Mouse (Mus musculus) testis, adult 2 months (tissue): ENCODE results near the gene Strip1. TPM values are rescaled to one million over a fixed set of nuclear protein-coding genes. Genes with fewer than 3 reads are reported as not detected.

ENCODE experiments used
- H3K27ac ChIP-seq: fragments of 200-500 bp; 2 replicates; pipeline ENCODE4 v1.5.1; 2012; ENCODE audit warnings: low read depth, low read length; ENCODE audit not compliant: control insufficient read depth, insufficient read depth
- H3K27me3 ChIP-seq: fragments of 200-500 bp; 2 replicates; pipeline ENCODE4 v1.6.1; 2012; ENCODE audit warnings: mild to moderate bottlenecking, low read length, moderate library complexity; ENCODE audit not compliant: control insufficient read depth, insufficient read depth
- H3K36me3 ChIP-seq: fragments of 200-500 bp; 2 replicates; pipeline ENCODE4 v1.6.1; 2012; ENCODE audit warnings: mild to moderate bottlenecking, low read length; ENCODE audit not compliant: control insufficient read depth, insufficient read depth
- H3K4me1 ChIP-seq: fragments of 200-500 bp; 2 replicates; pipeline ENCODE4 v1.6.1; 2012; ENCODE audit warnings: low read length; ENCODE audit not compliant: control insufficient read depth, insufficient read depth
- H3K4me3 ChIP-seq: fragments of 200-500 bp; 2 replicates; pipeline ENCODE4 v1.5.1; 2012; ENCODE audit warnings: low read depth, mild to moderate bottlenecking, low read length, moderate library complexity, mixed read lengths; ENCODE audit not compliant: control insufficient read depth
- CTCF ChIP-seq: fragments of 200-500 bp; IDR thresholded peaks from 2 replicates; pipeline ENCODE4 v1.5.1; 2012; ENCODE audit warnings: low read depth, mild to moderate bottlenecking, inconsistent platforms, low read length, moderate library complexity; ENCODE audit not compliant: control insufficient read depth, insufficient read depth, insufficient replicate concordance
- POLR2A ChIP-seq: fragments of 200-500 bp; IDR thresholded peaks from 2 replicates; pipeline ENCODE4 v1.6.1; 2012; ENCODE audit warnings: low read depth, mild to moderate bottlenecking, inconsistent platforms, low read length, moderate library complexity; ENCODE audit not compliant: control insufficient read depth
- polyA plus RNA-seq: library from polyadenylated mRNA; depleted of rRNA; stranded (reverse); fragments of >200 nt; gene quantifications from 2 replicates; pipeline ENCODE4 v1.2.3, GENCODE M21; 2012

Gene Strip1
- polyA plus RNA-seq, 1 experiment, result 19.2 TPM

DNA sequence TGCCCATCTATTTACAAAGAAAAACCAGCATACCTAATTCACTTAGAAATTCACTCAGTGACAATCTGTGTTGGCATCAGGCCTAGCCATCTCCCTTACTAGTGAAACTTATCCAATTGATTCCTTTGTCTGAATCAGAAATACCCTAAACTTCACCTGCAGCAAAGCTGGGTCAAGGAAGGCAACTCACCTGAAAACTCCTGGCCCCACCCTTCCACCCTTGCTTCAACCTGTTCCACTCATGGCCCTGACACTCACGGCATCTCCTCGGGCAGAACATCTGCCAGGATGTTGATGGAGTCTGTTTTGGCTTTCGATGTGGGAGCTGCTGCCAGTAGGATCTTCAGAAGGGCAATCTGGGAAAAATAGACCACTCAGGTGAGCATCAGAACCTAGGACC lies 13.7 kb downstream of the Strip1 start:
- Histone ChIP-seq H3K36me3 (peaks cover 9% of the 10 kb centered on the region), H3K4me1 (no peaks in the 10 kb centered on the region; the same call in 1 of the 2 replicates), H3K27ac (no peak overlapping the region), H3K27me3 (no peaks in the 10 kb centered on the region), H3K4me3 (peak overlapping the region; percentile 54; the same call in 1 of the 2 replicates)
- TF ChIP-seq POLR2A (no peak), CTCF (no peak)

DNA sequence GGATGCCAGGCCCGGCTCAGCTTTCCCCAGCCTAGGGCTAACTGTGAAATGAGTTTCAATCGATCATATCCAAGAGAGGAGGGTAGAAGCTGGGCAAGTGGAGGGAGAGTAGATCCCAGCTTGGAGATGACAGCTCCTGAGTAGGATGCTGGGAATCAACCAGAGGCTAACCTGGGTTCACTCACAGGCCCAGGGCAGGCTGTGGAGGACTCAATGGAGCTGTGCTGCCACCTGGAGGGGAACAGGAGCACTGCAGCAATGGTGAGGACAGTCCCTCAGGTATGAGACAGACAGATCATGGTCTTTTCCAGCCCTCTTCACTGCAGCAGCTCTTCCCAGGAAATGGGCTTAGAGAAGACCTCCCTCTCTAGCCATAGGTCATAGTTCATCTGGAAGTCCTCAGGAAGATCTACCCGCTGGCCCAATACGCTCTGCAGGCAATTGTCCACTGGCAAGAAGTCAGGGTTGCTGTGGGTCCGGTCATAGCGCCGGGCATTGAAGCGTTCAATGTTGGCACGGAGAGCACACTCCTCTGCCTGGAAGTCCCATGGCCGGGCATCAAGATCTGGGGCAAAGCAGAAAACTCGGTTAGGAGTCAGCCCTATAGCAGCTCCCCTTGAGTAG lies 18.5 kb downstream of the Strip1 start:
- TF ChIP-seq POLR2A (no peak), CTCF (peak; percentile 89; the same call in 1 of the 2 replicates)
- Histone ChIP-seq H3K27ac (no peak overlapping the region), H3K4me1 (no peaks in the 10 kb centered on the region; the same call in 1 of the 2 replicates), H3K36me3 (peaks cover 8% of the 10 kb centered on the region), H3K4me3 (no peak overlapping the region), H3K27me3 (no peaks in the 10 kb centered on the region)

DNA sequence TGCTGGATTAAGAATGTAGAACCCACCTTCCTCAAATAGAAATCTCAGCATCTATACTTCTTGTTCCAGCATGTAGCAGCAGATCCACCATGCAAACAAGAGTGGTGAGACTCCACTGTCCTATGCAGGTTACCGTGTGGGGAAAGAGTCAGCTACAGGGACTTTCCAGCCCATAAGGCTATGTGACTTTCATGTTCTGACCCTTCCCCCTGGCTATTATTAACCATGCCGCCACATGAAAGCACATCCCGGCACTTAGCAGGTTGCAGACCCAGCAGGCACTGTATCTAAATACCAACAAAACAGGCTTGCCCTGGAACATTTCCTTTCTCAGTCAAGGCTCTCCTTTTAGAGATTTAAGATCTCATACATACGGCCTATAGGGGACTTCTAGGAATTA lies 20.1 kb downstream of the Strip1 start:
- peaks cover 5% of the 10 kb centered on the region for H3K36me3 ChIP-seq
- no peaks in the 10 kb centered on the region for H3K27me3 ChIP-seq
- no peaks in the 10 kb centered on the region for H3K4me1 ChIP-seq
- H3K4me3 ChIP-seq, result no peak overlapping the region
- no peak overlapping the region for H3K27ac ChIP-seq
- TF ChIP-seq CTCF (no peak), POLR2A (no peak)

GRCm38 (mm10) chr3:107609376-107609775 lies 22.1 kb downstream of the Strip1 start:
- Histone ChIP-seq H3K4me3 (no peak overlapping the region), H3K27ac (no peak overlapping the region), H3K27me3 (no peaks in the 10 kb centered on the region), H3K4me1 (no peaks in the 10 kb centered on the region), H3K36me3 (no peaks in the 10 kb centered on the region)
- TF ChIP-seq CTCF (no peak), POLR2A (no peak)

DNA sequence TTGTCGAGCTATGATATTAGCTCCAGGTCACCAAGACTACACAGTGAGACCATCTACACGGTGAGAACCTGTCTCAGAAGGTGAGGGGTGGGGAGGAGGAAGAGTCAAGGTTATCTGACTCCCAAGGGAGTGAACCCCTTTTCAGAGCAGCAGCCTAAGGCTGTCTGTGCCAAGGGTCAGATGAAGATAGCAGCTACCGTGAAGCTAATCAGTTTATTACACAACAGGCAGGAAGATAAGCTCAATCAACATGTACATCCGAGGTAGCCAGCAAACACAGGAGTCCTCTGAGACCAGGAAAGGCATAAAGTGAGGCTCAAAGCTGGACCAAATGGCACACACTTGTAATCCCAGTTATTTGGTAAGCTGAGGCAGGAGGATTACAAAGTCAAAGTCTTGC lies 22.7 kb downstream of the Strip1 start:
- Histone ChIP-seq H3K27me3 (no peaks in the 10 kb centered on the region), H3K4me1 (no peaks in the 10 kb centered on the region), H3K36me3 (no peaks in the 10 kb centered on the region), H3K4me3 (no peak overlapping the region), H3K27ac (no peak overlapping the region)
- TF ChIP-seq POLR2A (no peak), CTCF (no peak)

DNA sequence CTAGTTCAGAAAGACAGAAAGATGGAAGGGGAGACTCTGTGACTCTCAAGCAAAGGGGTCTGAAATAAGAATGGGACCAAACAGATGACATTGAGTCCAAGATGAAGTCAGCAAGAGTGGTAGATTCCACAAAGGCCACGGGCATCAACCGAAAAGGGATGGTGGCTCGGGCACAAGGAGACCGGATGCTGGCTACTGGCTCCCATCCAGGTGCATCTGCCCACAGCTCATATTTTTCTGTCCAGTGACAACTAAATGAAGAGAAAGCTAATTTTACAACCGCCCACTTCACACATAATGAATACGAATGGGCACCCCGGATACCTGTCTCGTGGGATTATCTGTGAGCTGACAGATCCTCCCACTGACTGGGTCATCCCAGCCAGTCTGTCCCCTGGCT lies 24.3 kb downstream of the Strip1 start:
- Histone ChIP-seq H3K27me3 (no peaks in the 10 kb centered on the region), H3K4me1 (no peaks in the 10 kb centered on the region), H3K36me3 (no peaks in the 10 kb centered on the region), H3K27ac (no peak overlapping the region), H3K4me3 (no peak overlapping the region)
- no peak for TF ChIP-seq CTCF
- TF ChIP-seq POLR2A, result no peak

GRCm38 (mm10) chr3:107605304-107605703 lies 26.2 kb downstream of the Strip1 start:
- peak; percentile 92 for TF ChIP-seq CTCF
- TF ChIP-seq POLR2A, result no peak
- H3K4me3 ChIP-seq, result no peak overlapping the region
- H3K36me3 ChIP-seq, result no peaks in the 10 kb centered on the region

DNA sequence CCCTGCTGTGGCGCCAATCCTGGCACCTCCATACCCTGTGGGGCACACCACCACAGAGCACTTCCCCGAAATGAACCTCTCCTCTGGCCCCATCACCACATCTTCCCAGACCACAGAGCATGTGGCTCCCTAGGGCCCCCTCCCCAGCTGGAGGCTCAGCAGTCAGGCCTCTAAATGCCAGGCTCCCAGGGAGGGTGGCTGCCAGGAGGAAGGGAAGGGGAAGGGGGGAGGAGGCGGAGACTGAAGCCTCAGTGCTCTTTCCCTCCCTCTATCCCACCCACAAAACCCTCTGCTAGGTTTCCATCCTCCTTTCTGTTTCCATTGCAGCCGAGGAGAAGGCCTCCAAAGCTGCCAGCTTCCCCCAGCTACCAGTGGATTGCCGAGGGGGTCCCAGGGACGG lies 31.4 kb downstream of the Strip1 start:
- H3K4me3 ChIP-seq, result no peak overlapping the region
- H3K4me1 ChIP-seq, result peaks cover 15% of the 10 kb centered on the region
- H3K36me3 ChIP-seq, result no peaks in the 10 kb centered on the region
- no peak for TF ChIP-seq CTCF
- no peak for TF ChIP-seq POLR2A
- peaks cover 2% of the 10 kb centered on the region for H3K27me3 ChIP-seq
- no peak overlapping the region for H3K27ac ChIP-seq

More at GRCm38 (mm10) chr3:107605304-107605703, 26.2 kb downstream of the Strip1 start:
- H3K4me1 ChIP-seq, result no peaks in the 10 kb centered on the region
- H3K27ac ChIP-seq, result no peak overlapping the region
- no peaks in the 10 kb centered on the region for H3K27me3 ChIP-seq
